Mouse (Mus musculus): Measurements from ENCODE around the gene Scyl2. TPM values are rescaled to one million over a fixed set of nuclear protein-coding genes. Genes with fewer than 3 reads are reported as not detected.

The Scyl2 gene
- polyA plus RNA-seq, 1 experiment from 2014 or later, result 13.0 TPM

DNA sequence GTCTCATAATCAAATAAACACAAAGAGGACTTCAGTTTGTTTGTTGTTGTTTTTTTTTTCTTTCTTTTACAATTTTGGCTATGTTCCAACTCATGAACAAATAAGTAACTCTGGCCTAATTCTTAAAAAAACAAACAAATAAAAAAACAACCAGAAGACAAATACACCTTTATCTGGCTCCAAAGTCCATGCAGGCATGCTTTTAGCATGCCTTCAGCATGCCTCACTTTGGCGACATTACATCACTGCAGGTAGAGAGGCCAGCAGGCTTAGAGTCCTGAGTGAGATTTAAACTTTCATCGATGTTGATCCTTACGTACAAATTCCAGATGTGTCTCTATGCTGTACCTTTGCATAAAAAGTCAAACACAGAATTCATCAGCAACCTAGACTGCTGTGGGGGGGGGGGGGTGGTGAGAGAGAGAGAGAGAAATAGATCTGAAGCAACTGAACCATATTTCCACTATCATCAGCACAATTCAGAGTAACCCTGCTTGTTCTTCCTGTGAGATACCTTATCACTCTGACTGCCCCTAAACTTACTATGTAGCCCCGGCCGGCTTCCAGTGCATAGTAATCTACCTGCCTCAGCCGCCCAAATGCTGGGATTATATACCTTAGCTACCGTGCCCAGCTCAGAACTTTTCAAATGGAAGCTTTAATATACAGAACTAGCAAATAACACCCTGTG is 52.2 kb downstream of the Scyl2 start:
- H3K36me3 ChIP-seq (ENCODE audit: insufficient read depth), result 0 out of 2 replicates have a peak, but pooled peaks cover 3% of the 10 kb centered on the region
- H3K9ac ChIP-seq, result no peak overlapping the region
- DNase-seq, result no peak
- no peaks in the 10 kb centered on the region for H3K27me3 ChIP-seq (ENCODE audit: insufficient read depth, low read length)
- H3K4me1 ChIP-seq (ENCODE audit: insufficient read depth), result no peaks in the 10 kb centered on the region
- TF ChIP-seq CTCF (IDR thresholded peaks at IDR 0.05; ENCODE audit: low read depth), result no peak
- no peak overlapping the region for H3K27ac ChIP-seq (ENCODE audit: low read depth)
- no peak overlapping the region for H3K4me3 ChIP-seq (ENCODE audit: low read depth, low read length)
- no peak overlapping the region for H3K4me2 ChIP-seq
- no peaks in the 10 kb centered on the region for H3K9me3 ChIP-seq (ENCODE audit: low read depth, low read length)
- ATAC-seq (ENCODE audit: insufficient read depth), result no peak
- WGBS, result 86% methylated on average over 7 of the region's 7 CpGs

DNA sequence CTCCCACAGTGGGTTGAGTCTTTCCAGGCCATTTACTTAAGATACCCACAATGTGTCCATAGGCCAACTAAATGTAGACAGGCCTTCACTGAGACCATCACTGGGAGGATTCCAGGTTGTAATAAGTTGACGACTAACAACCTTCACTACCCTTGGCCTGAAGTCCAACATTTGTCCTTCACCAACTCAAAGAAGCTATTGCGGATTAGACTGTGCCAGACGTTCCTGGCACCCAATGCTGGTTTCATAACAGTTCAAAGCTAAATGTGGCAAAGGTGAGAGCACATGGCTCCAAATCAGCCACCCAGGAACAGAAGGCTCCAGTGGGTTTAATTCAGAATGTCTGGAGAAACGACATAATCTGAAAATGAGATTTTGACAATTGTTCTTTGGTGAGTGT is 53.0 kb downstream of the Scyl2 start:
- Histone ChIP-seq H3K4me1 (ENCODE audit: insufficient read depth) (no peaks in the 10 kb centered on the region), H3K9ac (no peak overlapping the region), H3K9me3 (ENCODE audit: low read depth, low read length) (no peaks in the 10 kb centered on the region), H3K36me3 (ENCODE audit: insufficient read depth) (no peaks in the 10 kb centered on the region), H3K27ac (ENCODE audit: low read depth) (no peak overlapping the region), H3K4me3 (ENCODE audit: low read depth, low read length) (no peak overlapping the region), H3K4me2 (no peak overlapping the region), H3K27me3 (ENCODE audit: insufficient read depth, low read length) (no peaks in the 10 kb centered on the region)
- no peak for ATAC-seq (ENCODE audit: insufficient read depth)
- TF ChIP-seq CTCF (IDR thresholded peaks at IDR 0.05; ENCODE audit: low read depth), result no peak
- DNase-seq, result no peak
- WGBS, result 87% methylated on average over 4 of the region's 4 CpGs

DNA sequence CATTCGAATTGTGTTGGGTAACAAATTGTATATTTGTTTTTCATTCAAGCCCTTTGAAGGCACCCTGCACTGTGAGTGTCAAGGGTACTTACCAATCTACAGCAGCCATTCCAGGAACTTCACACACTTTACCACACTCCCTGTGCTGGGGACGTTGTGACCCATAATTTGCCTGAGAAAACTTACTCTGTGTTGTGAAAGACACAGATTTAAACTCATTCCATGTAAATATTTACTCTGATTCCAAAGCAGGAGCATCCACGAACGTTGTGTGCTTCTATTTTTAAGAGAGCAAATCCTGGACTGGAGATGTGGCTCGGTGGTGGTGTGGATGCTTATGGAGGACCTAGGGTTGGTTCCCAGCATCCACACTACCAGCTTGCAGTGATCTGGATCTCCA is 54.3 kb downstream of the Scyl2 start:
- Histone ChIP-seq H3K9me3 (ENCODE audit: low read depth, low read length) (no peaks in the 10 kb centered on the region), H3K4me2 (no peak overlapping the region), H3K4me1 (ENCODE audit: insufficient read depth) (no peaks in the 10 kb centered on the region), H3K4me3 (ENCODE audit: low read depth, low read length) (no peak overlapping the region), H3K27ac (ENCODE audit: low read depth) (no peak overlapping the region), H3K36me3 (ENCODE audit: insufficient read depth) (no peaks in the 10 kb centered on the region), H3K9ac (no peak overlapping the region), H3K27me3 (ENCODE audit: insufficient read depth, low read length) (no peaks in the 10 kb centered on the region)
- no peak for TF ChIP-seq CTCF (IDR thresholded peaks at IDR 0.05; ENCODE audit: low read depth)
- WGBS, result 51% methylated on average over 5 of the region's 5 CpGs
- DNase-seq, result no peak
- ATAC-seq (ENCODE audit: insufficient read depth), result no peak

DNA sequence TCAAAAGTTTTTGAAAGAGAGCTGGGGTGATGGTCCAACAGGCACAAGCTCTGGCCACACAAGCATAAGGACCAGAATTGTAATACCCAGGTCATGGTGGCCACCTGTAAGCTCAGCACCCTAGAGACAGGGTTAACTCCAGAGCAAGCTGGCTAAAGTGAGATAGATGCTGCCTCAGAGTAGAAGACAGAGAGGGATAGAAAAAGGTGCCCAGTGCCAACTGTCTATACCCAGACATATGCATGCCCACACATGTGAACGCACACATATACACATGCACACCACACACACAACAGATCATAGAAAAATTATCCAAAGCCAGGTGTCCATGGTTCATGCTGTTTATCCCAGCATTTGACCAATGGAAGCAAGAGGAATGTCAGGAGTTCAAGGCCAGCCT is 55.5 kb downstream of the Scyl2 start:
- H3K36me3 ChIP-seq (ENCODE audit: insufficient read depth), result no peaks in the 10 kb centered on the region
- H3K9ac ChIP-seq, result no peak overlapping the region
- no peaks in the 10 kb centered on the region for H3K9me3 ChIP-seq (ENCODE audit: low read depth, low read length)
- DNase-seq (no peak), ATAC-seq (ENCODE audit: insufficient read depth) (peak; percentile 60; the same call in 1 of the 2 replicates)
- no peak for TF ChIP-seq CTCF (IDR thresholded peaks at IDR 0.05; ENCODE audit: low read depth)
- H3K27me3 ChIP-seq (ENCODE audit: insufficient read depth, low read length), result no peaks in the 10 kb centered on the region
- H3K4me3 ChIP-seq (ENCODE audit: low read depth, low read length), result no peak overlapping the region
- 94% methylated on average over 1 of the region's 1 CpGs for WGBS
- no peak overlapping the region for H3K4me2 ChIP-seq
- H3K27ac ChIP-seq (ENCODE audit: low read depth), result no peak overlapping the region
- no peaks in the 10 kb centered on the region for H3K4me1 ChIP-seq (ENCODE audit: insufficient read depth)

DNA sequence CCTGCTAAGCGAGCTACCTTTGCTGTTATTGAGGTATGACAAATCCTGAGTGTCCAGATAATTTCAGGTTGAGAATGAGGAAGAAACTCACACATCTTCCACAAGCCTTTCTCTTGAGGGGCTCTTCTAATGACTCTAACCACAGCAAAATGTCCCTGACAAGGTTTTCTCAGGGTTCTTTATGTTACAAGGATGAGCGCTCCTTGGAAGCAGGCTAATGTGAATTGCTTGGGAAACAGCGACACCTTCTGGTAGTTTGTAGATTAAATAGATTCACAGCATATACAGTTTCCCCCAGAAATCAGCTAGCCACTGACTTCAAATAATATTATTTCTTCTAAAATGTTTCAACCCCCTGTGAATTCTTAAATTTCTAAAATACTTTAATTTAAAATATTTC is 56.0 kb downstream of the Scyl2 start:
- Histone ChIP-seq H3K4me1 (ENCODE audit: insufficient read depth) (no peaks in the 10 kb centered on the region), H3K9ac (no peak overlapping the region), H3K27ac (ENCODE audit: low read depth) (no peak overlapping the region), H3K4me2 (no peak overlapping the region), H3K4me3 (ENCODE audit: low read depth, low read length) (no peak overlapping the region), H3K9me3 (ENCODE audit: low read depth, low read length) (no peaks in the 10 kb centered on the region), H3K36me3 (ENCODE audit: insufficient read depth) (no peaks in the 10 kb centered on the region), H3K27me3 (ENCODE audit: insufficient read depth, low read length) (no peaks in the 10 kb centered on the region)
- DNase-seq, result peak; percentile 94
- ATAC-seq (ENCODE audit: insufficient read depth), result peak; percentile 82
- peak; percentile 76 for TF ChIP-seq CTCF (IDR thresholded peaks at IDR 0.05; ENCODE audit: low read depth)
- 31% methylated on average over 3 of the region's 3 CpGs for WGBS

DNA sequence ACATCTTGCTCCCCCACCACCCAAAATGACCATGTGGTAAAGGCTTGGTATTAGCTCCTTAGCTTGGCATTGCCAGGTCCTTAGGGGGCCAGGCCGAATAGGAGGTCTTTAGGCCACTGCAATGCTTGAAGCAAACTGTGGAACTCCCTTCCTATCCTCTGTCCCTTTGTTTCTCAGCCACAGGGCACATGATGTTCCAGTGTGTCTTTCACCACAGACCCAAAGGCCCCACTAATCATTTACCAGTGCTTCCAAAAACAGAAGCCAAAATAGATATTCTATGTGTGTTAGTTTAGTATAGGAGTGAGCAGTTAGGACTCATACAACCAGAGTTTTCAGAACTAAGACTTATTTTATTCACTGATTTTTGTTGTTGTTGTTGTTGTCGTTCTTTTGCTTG is 59.4 kb downstream of the Scyl2 start:
- Histone ChIP-seq H3K27ac (ENCODE audit: low read depth) (no peak overlapping the region), H3K9ac (no peak overlapping the region), H3K27me3 (ENCODE audit: insufficient read depth, low read length) (no peaks in the 10 kb centered on the region), H3K4me1 (ENCODE audit: insufficient read depth) (no peaks in the 10 kb centered on the region), H3K9me3 (ENCODE audit: low read depth, low read length) (no peaks in the 10 kb centered on the region), H3K4me3 (ENCODE audit: low read depth, low read length) (no peak overlapping the region), H3K36me3 (ENCODE audit: insufficient read depth) (no peaks in the 10 kb centered on the region), H3K4me2 (no peak overlapping the region)
- TF ChIP-seq CTCF (IDR thresholded peaks at IDR 0.05; ENCODE audit: low read depth), result no peak
- DNase-seq, result no peak
- ATAC-seq (ENCODE audit: insufficient read depth), result no peak
- WGBS, result 90% methylated on average over 2 of the region's 2 CpGs

DNA sequence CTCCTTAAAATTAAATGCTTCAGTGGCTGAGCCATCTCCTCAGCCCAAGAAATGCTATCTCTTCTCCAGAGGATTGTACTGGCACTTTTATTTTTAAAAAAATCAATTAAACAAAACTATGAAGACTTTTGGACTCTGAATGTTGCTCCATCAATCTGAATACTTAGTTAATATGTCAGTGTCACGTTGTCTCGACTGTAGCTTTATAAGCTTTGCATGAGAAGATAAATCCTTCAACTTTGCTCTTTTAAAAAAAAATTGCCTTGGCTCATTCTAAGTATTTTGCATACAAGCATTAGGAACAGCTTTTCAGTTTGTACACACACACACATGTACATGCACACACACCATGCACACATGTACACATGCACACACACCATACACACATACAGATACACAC is 61.9 kb downstream of the Scyl2 start:
- ATAC-seq (ENCODE audit: insufficient read depth), result no peak
- H3K27ac ChIP-seq (ENCODE audit: low read depth), result no peak overlapping the region

More for the DNA sequence above, 61.9 kb downstream of the Scyl2 start:
- H3K4me3 ChIP-seq (ENCODE audit: low read depth, low read length), result no peak overlapping the region
- no peaks in the 10 kb centered on the region for H3K36me3 ChIP-seq (ENCODE audit: insufficient read depth)
- no peaks in the 10 kb centered on the region for H3K4me1 ChIP-seq (ENCODE audit: insufficient read depth)
- no peak for DNase-seq
- H3K9ac ChIP-seq, result no peak overlapping the region
- no peak overlapping the region for H3K4me2 ChIP-seq
- WGBS, result 59% methylated on average over 2 of the region's 2 CpGs
- H3K27me3 ChIP-seq (ENCODE audit: insufficient read depth, low read length), result no peaks in the 10 kb centered on the region
- TF ChIP-seq CTCF (IDR thresholded peaks at IDR 0.05; ENCODE audit: low read depth), result no peak
- no peaks in the 10 kb centered on the region for H3K9me3 ChIP-seq (ENCODE audit: low read depth, low read length)

Measured in lung, embryonic 14.5 days (tissue).